9 mouse cellular contexts compared by ENCODE assay signal in genomic region chr6:5255291-5255690, GRCm38 (mm10). TPM values are rescaled to one million over a fixed set of nuclear protein-coding genes. Genes with fewer than 3 reads are reported as not detected.
A peak's percentile ranks its signal among the peaks of the same experiment; 100 is the strongest.
DNase-seq lines count a peak whose midpoint lies in the region; ATAC-seq and TF ChIP-seq lines count a peak whose summit lies in the region.
"Had no signal": no experiment of that assay in that cellular context is flagged by ENCODE, and none has a peak within 500 bp of the region (broad histone marks: within the 10 kb centered on the region; RNA-seq: fewer than 3 reads in every experiment).

No protein-coding gene starts in this region.

- WGBS in heart, embryonic 10.5 days = 46% methylated on average over 6 of the region's 6 CpGs
- 49% methylated on average over 6 of the region's 6 CpGs for WGBS in forebrain, embryonic 16.5 days
- WGBS in limb, embryonic 12.5 days = 42% methylated on average over 6 of the region's 6 CpGs

- no peaks in the 10 kb centered on the region for H3K9me3 ChIP-seq in heart, embryonic 10.5 days
- H3K9me3 ChIP-seq in E14TG2a.4 (ENCODE audit: low read length) = no peaks in the 10 kb centered on the region
- H3K9me3 ChIP-seq in forebrain, embryonic 16.5 days (ENCODE audit: control insufficient read depth, low read length) = no peaks in the 10 kb centered on the region
- no peaks in the 10 kb centered on the region for H3K9me3 ChIP-seq in limb, embryonic 12.5 days

- H3K27me3 ChIP-seq in heart, embryonic 10.5 days (ENCODE audit: insufficient read depth, poor library complexity, severe bottlenecking) = no peaks in the 10 kb centered on the region
- H3K27me3 ChIP-seq in E14TG2a.4 (ENCODE audit: insufficient read depth, low read length) = peaks cover 11% of the 10 kb centered on the region; the same call in 1 of the 2 replicates
- H3K27me3 ChIP-seq in forebrain, embryonic 16.5 days (replicated peaks; ENCODE audit: control insufficient read depth, insufficient read depth, low read length) = no peaks in the 10 kb centered on the region
- no peaks in the 10 kb centered on the region for H3K27me3 ChIP-seq in limb, embryonic 12.5 days

- H3K9ac ChIP-seq in forebrain, embryonic 16.5 days (replicated peaks; ENCODE audit: low read depth, low read length) = no peak overlapping the region
- no peak overlapping the region for H3K9ac ChIP-seq in limb, embryonic 12.5 days (replicated peaks)

- TF ChIP-seq CTCF in E14TG2a.4 (conservative IDR thresholded peaks at IDR 0.05; ENCODE audit: low read length) = no peak

- H3K27ac ChIP-seq in heart, embryonic 10.5 days = peak overlapping the region; percentile 88
- no peak overlapping the region; the same call in 1 of the 2 replicates for H3K27ac ChIP-seq in forebrain, embryonic 16.5 days (ENCODE audit: low read length)
- H3K27ac ChIP-seq in limb, embryonic 12.5 days = no peak overlapping the region

- H3K4me1 ChIP-seq in heart, embryonic 10.5 days = peaks cover 17% of the 10 kb centered on the region; the same call in 1 of the 2 replicates
- peaks cover 16% of the 10 kb centered on the region for H3K4me1 ChIP-seq in E14TG2a.4 (replicated peaks; ENCODE audit: low read depth, low read length)
- peaks cover 9% of the 10 kb centered on the region for H3K4me1 ChIP-seq in forebrain, embryonic 16.5 days (replicated peaks; ENCODE audit: control insufficient read depth, insufficient read depth, low read length)
- peaks cover 11% of the 10 kb centered on the region for H3K4me1 ChIP-seq in limb, embryonic 12.5 days (replicated peaks)

- peak; percentile 57; the same call in 1 of the 2 replicates for ATAC-seq in forebrain, embryonic 16.5 days
- no peak for ATAC-seq in limb, embryonic 12.5 days (ENCODE audit: insufficient number of reproducible peaks, insufficient read depth, low FRiP score, low TSS enrichment, low read depth)
- no peak for ATAC-seq in granulocyte monocyte progenitor cell, adult 5-6 weeks (replicated peaks; ENCODE audit: poor library complexity, severe bottlenecking)

- intact Hi-C loops in heart, postnatal 25 days (cut with DNase I) = loop anchor here (5.0 kb wide), 1 partner anchor 42 kb away; the partner anchor contains the start of gene Pon2

- peak overlapping the region; percentile 48; the same call in 1 of the 2 replicates for H3K4me2 ChIP-seq in forebrain, embryonic 16.5 days (ENCODE audit: low read length)
- peak overlapping the region; percentile 61 for H3K4me2 ChIP-seq in limb, embryonic 12.5 days

- H3K36me3 ChIP-seq in heart, embryonic 10.5 days = peaks cover 4% of the 10 kb centered on the region; the same call in 1 of the 2 replicates
- H3K36me3 ChIP-seq in E14TG2a.4 (ENCODE audit: insufficient read depth, low read length) = no peaks in the 10 kb centered on the region
- no peaks in the 10 kb centered on the region for H3K36me3 ChIP-seq in forebrain, embryonic 16.5 days (ENCODE audit: control insufficient read depth, insufficient read depth)
- H3K36me3 ChIP-seq in limb, embryonic 12.5 days = no peaks in the 10 kb centered on the region

- DNase-seq in heart, embryonic 10.5 days (ENCODE audit: low spot score) = no peak
- DNase-seq in heart, postnatal 25 days (ENCODE audit: low spot score) = no peak
- no peak for DNase-seq in testis, postnatal 10 days (ENCODE audit: low spot score)
- no peak for DNase-seq in urinary bladder, postnatal 36 days (ENCODE audit: low spot score in 2 of 2)
- DNase-seq: cerebellum, adult 11 months had no signal

- peak overlapping the region; percentile 64 for H3K4me3 ChIP-seq in heart, embryonic 10.5 days
- H3K4me3 ChIP-seq in E14TG2a.4 (replicated peaks; ENCODE audit: low read length) = peak overlapping the region; percentile 70
- no peak overlapping the region for H3K4me3 ChIP-seq in forebrain, embryonic 16.5 days (replicated peaks; ENCODE audit: low read length)
- peak overlapping the region; percentile 41 for H3K4me3 ChIP-seq in limb, embryonic 12.5 days (replicated peaks)

RNA-seq across cellular contexts. Expression of gene Pon3, which starts 0.8 kb away (rescaled TPM):
- polyA plus RNA-seq in heart, embryonic 10.5 days (2016; fragmentation: Nextera tagmentation; extraction: Ambion mirVana) = 24.6 and 31.8 TPM in 2 replicates
- total RNA-seq in heart, postnatal 25 days (2021) = 10 to 100 TPM; 19.4 to 20.0 TPM
- polyA plus RNA-seq in forebrain, embryonic 16.5 days (2015; fragmentation: Nextera tagmentation; extraction: Ambion mirVana) = 2.6 and 3.5 TPM in 2 replicates
- polyA plus RNA-seq in limb, embryonic 12.5 days (2016; fragmentation: Nextera tagmentation; extraction: Ambion mirVana) = 6.9 and 8.7 TPM in 2 replicates
- 8.9 and 17.6 TPM in 2 replicates for total RNA-seq in granulocyte monocyte progenitor cell, adult 5-6 weeks (2014; fragmentation: Nextera tagmentation)
- 15.8 and 17.0 TPM in 2 replicates for total RNA-seq in granulocyte monocyte progenitor cell, adult 5-6 weeks (2017)

RNA-seq across cellular contexts. Expression of gene Pon2, which starts 43.0 kb away (rescaled TPM):
- 36.8 and 37.9 TPM in 2 replicates for polyA plus RNA-seq in heart, embryonic 10.5 days (2016; fragmentation: Nextera tagmentation; extraction: Ambion mirVana)
- 10 to 100 TPM; 15.6 to 18.3 TPM for total RNA-seq in heart, postnatal 25 days (2021)
- polyA plus RNA-seq in forebrain, embryonic 16.5 days (2015; fragmentation: Nextera tagmentation; extraction: Ambion mirVana) = 22.1 and 23.4 TPM in 2 replicates
- 18.1 and 18.3 TPM in 2 replicates for polyA plus RNA-seq in limb, embryonic 12.5 days (2016; fragmentation: Nextera tagmentation; extraction: Ambion mirVana)
- total RNA-seq in granulocyte monocyte progenitor cell, adult 5-6 weeks (2014; fragmentation: Nextera tagmentation) = 25.3 and 36.0 TPM in 2 replicates
- 17.9 and 24.2 TPM in 2 replicates for total RNA-seq in granulocyte monocyte progenitor cell, adult 5-6 weeks (2017)
